Mouse (Mus musculus) bone marrow macrophage, adult 2 months (primary cell): ENCODE measurements at regions not wholly inside any gene's neighbourhood (a gene's known extent, or its start where the extent isn't known, plus 50 kb on each side); places are given as distances from the start of the nearest gene placed in this dataset.

Experiments
- H3K27ac ChIP-seq: 2 replicates; pipeline ENCODE4 v1.5.1; 2012; ENCODE audit warnings: low read depth, low read length; ENCODE audit not compliant: insufficient read depth
- H3K4me1 ChIP-seq: 2 replicates; pipeline ENCODE4 v1.6.1; 2012; ENCODE audit warnings: low read length; ENCODE audit not compliant: control insufficient read depth, insufficient read depth
- H3K4me3 ChIP-seq: 2 replicates; pipeline ENCODE4 v1.5.1; 2012; ENCODE audit warnings: mild to moderate bottlenecking, low read length, moderate library complexity; ENCODE audit not compliant: insufficient read depth
- CTCF ChIP-seq: IDR thresholded peaks from 2 replicates; pipeline ENCODE4 v1.5.1; 2012; ENCODE audit warnings: low read depth, mild to moderate bottlenecking, low read length, moderate library complexity
- POLR2A ChIP-seq: IDR thresholded peaks from 2 replicates; pipeline ENCODE4 v1.6.1; 2012; ENCODE audit warnings: mild to moderate bottlenecking, low read depth, low read length, borderline replicate concordance

DNA sequence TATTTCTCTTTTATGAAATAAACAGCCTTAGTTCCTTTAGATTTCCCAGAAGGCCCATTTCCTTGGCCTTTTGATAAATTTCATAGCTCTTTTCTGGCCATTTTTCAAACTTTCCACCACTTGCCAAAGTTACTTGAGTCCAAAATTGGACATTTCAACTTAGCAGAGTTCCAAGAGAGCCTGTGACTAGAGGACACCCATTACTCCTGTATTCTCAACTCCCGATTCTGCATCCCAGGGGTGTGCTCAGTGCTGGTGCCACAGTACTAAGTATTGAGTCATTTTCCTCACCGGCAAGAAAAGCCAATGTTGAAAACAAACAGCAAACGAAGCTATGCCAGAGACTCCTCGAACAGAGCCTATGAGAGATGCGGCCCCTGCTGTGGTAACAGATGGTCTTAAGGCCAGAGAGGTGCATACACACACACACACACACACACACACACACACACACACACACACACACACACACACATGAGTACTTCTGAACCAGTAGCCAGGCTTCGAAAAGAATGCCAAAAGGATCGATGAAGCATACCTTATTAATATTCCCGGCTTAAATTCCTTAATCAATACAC, 126.5 kb downstream of the Tmx1 start:
- TF ChIP-seq CTCF (no peak), POLR2A (no peak)
- Histone ChIP-seq H3K27ac (no peak overlapping the region), H3K4me1 (no peaks in the 10 kb centered on the region), H3K4me3 (no peak overlapping the region)

DNA sequence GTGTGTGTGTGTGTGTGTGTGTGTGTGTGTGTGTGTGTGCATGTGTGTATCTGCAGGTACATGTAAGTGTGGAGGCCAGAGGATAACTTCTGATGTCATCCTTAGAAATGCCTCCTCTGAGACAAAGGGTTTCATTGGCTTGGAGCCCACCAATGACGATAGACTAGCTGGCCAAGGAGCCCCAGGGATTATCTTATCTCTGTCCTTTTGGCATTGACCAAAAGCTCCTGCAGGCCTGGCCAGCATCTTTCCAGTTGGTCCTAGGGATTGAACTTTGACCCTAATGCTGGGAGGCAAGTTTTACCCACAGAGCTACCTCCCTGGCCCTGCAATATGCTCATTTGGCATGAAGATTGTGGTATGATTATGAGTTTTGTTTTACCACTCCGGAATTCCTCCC, 133.3 kb downstream of the Tmx1 start:
- H3K4me3 ChIP-seq, result no peak overlapping the region
- H3K27ac ChIP-seq, result no peak overlapping the region
- no peak for TF ChIP-seq CTCF
- no peak for TF ChIP-seq POLR2A
- H3K4me1 ChIP-seq, result no peaks in the 10 kb centered on the region

DNA sequence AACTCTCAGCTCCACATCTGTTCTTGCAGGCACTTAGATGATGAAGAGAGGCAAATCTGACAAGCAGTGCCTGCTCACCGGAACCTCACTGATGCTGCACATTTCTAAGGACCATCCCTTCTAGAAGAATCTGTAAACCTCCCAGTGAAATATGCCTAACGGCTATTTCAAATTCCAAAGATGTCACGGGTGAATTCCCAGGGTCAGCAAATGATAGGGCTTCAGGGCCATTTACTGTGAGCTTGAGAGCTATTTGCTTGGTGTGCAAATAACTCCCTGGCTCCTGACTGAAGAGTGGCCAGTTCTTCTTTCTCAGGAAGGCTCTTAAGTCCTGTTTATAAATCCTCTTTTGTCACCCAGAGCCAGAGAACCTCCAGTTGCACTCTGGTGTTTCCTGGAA, 135.3 kb downstream of the Tmx1 start:
- no peak for TF ChIP-seq POLR2A
- TF ChIP-seq CTCF, result no peak
- Histone ChIP-seq H3K4me1 (no peaks in the 10 kb centered on the region), H3K4me3 (no peak overlapping the region), H3K27ac (no peak overlapping the region)

DNA sequence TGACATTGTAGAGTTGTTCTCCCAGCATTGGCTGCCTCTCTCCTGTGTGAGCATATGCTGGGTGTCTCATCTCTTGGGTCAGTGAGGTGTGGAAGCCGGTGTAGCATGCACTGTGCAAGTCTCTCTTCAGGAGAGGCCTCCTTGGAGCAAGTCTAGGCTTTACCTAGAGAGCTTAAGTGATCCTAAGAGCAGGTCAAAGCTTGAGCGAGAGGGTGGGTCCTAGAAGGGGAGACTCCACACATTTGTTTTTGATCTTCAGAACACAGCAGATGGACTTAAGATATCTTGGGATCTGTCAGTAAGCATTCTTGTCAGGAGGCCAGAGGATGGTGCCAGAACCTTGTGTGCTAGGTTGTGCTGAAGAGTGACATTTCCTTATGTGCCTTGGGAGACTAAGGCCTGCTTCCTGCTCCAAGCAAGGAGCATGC, 136.4 kb downstream of the Tmx1 start:
- H3K27ac ChIP-seq, result no peak overlapping the region
- TF ChIP-seq CTCF (no peak), POLR2A (no peak)
- no peaks in the 10 kb centered on the region for H3K4me1 ChIP-seq
- no peak overlapping the region for H3K4me3 ChIP-seq

DNA sequence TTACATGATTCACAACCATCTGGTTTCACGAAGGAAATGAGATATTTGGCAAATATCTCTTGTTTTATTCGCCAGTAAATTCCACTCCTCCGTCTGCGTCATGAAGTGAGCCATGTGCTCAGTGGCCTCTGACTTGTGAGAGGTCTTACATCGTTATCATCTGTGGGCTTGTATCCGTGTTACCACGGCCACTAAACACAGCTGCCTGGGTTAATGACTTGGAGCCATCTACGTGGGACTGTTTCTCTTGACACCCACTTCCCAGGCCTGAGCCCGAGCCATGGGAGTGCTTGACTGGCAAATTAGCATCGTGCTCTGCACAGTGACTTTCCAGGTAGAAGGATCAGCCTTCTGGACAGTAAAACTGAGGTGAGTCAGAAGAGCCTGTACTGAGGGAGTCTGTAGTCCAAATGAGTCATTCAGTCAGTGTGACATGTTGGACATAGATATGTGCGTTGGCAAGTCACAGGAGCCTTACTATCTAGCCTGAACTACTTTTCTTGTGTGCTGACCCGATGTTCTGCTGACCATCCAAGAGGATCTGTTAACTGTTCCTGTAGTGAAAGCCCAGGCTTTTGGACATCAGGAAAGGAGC, 137.7 kb downstream of the Tmx1 start:
- no peak for TF ChIP-seq POLR2A
- TF ChIP-seq CTCF, result no peak
- Histone ChIP-seq H3K4me3 (no peak overlapping the region), H3K4me1 (no peaks in the 10 kb centered on the region), H3K27ac (no peak overlapping the region)

DNA sequence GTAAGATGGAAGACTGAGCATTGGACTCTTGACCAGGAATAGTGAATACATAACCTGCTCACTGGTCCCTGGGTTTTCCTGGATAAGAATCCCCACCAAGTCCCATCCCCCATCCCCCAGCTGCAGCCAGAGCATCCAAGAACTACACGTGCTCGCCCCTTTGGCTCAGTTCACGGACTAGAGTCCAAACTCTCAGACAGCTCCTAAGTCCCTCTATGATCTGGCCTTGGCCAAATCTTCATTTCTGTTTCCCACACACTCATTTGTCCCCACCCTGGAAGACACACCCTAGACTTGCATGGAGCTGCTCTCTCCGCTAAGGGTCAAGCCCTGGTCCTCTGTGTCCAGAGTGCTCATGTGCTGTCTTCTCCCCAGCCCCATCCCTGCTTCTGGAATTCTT, 139.9 kb downstream of the Tmx1 start:
- Histone ChIP-seq H3K4me1 (no peaks in the 10 kb centered on the region), H3K27ac (no peak overlapping the region), H3K4me3 (no peak overlapping the region)
- no peak for TF ChIP-seq CTCF
- no peak for TF ChIP-seq POLR2A

DNA sequence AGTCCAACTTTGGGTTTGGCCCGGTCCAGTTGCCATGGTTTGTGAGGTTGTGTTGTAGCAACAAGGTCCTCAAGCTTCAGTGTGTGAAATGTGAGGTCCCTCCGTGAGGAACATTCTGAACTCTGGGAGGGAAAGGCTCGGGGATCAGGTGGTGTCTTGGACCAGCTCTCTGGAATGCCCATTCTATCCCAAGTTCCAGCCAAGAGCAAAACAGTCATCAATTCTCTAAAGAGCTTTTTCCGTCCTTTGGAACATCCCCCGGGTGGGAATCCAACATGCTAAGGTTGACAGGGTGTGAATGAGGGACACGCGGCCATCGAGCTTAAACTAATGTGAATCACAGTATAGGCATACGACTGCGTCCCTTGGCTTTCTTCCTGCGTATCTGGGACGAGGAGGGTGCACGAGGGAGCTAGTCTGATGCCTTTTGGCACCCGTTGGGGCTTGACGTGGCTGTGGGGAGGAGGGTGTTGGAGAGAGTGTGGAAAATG, 145.4 kb downstream of the Tmx1 start:
- Histone ChIP-seq H3K4me1 (no peaks in the 10 kb centered on the region), H3K27ac (no peak overlapping the region), H3K4me3 (no peak overlapping the region)
- TF ChIP-seq CTCF (no peak), POLR2A (no peak)

DNA sequence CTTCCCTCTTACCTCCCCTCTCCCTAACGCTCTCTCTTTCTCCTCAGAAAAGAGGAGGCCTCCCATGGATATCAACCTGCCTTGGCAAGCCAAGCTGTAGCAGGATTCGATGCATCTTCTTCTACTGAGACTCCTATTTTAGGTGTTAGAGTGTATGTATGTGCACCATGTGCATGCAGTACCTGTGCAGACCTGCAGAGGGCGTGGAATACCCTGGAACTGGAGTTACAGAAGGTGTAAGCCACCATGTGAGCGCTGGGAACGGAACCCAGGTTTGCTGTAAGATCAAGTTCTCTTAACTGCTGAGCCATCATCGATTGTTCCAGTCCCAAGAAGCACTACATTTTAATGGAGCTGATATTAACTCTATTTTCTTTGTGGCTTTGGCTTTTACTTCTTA, 146.8 kb downstream of the Tmx1 start:
- H3K4me3 ChIP-seq, result no peak overlapping the region
- H3K4me1 ChIP-seq, result no peaks in the 10 kb centered on the region
- TF ChIP-seq POLR2A, result no peak
- no peak for TF ChIP-seq CTCF
- H3K27ac ChIP-seq, result no peak overlapping the region

DNA sequence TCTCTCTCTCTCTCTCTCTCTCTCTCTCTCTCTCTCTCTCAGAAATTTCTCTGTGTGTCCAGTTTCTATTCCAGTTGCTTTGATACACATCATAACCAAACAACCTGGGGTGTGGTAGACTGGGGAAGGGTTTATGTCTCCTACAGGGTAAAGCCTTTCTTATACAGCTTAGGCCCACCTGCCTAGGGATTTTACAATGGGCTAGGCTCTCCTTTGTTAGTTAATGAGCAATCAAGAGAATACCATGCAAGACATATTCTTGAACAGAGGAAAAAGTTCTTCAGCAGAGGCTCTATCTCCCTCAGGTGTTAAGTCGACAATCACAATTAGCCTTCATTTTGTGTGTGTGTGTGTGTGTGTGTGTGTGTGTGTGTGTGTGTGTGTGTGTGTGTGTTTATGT, 151.0 kb downstream of the Tmx1 start:
- no peak overlapping the region for H3K4me3 ChIP-seq
- H3K4me1 ChIP-seq, result no peaks in the 10 kb centered on the region
- H3K27ac ChIP-seq, result no peak overlapping the region
- TF ChIP-seq CTCF (no peak), POLR2A (no peak)

DNA sequence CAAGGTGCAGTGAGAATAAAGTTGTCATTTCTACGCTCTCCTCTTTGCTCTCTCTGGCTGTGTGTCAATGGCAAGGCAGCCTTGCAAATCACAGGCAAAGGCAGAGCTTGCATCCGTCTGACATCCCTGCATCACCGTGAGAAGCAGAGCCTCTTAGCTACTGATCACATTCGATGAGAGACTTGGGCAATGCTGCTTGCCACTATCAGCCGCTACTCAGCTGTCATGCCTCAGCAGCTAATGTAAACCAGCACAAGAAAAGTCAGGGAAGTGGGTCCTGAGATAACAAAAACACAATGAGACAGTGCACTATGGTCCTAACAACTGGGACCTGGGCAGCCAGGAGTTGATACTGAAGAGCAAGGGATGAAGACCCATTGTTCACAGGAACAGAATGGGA, 155.8 kb downstream of the Tmx1 start:
- Histone ChIP-seq H3K4me3 (no peak overlapping the region), H3K27ac (no peak overlapping the region), H3K4me1 (no peaks in the 10 kb centered on the region)
- no peak for TF ChIP-seq POLR2A
- TF ChIP-seq CTCF, result no peak
